Mouse (Mus musculus): ENCODE results near the gene Rnf207. TPM values are rescaled to one million over a fixed set of nuclear protein-coding genes. Genes with fewer than 3 reads are reported as not detected.

The Rnf207 gene
- polyA plus RNA-seq, 1 experiment from 2014 or later: not detected

DNA sequence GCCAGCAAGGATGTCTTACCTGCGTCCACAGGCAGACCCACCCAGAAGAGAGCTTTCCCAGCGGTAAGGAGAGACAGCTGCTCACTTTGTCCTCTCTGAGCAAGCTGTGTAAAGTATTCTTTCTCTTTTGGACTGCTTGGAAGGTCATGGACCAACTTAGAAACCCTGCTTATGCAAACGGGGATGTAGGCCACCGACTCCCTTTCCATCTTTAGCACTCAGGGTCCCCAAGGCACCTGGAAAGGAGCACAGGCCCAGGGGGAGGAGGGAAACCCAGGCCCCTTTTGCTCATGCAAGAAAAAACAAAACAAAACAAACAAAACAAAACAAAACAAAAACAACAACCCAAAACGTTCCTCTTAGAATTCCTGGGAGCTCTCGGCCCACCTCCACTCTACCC, 27.2 kb downstream of the Rnf207 start, which contains the start of gene Hes3:
Gene Hes3, minus strand, starts transcription at position 101 of the 400 bp plus-strand sequence.
- Histone ChIP-seq H3K27me3 (ENCODE audit: control insufficient read depth, insufficient read depth, low read depth, low read length) (peaks cover 67% of the 10 kb centered on the region), H3K4me2 (ENCODE audit: low read depth, low read length) (no peak within 1 kb of the TSS)

DNA sequence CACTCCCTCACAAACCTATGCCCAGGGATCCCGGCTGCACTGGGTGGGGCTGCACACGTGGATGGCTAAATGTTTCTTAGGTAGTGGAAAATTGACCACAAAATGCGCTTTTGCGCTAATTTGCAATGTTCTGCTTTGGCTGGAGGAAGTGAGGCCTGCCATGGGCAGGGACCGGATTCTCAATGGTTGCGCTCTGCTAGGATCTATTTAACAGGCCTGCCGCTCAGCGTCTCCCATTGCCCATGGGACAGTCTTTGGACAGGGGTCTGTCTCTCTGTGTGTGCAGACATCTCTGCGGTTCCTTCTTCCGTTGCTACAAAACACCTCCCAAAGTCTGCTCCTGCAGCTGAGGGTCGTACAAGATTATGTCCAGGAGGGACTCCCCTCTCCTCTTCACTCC, 27.8 kb downstream of the Rnf207 start:
- H3K36me3 ChIP-seq (ENCODE audit: control insufficient read depth, insufficient read depth): no peaks in the 10 kb centered on the region
- no peak overlapping the region for H3K4me3 ChIP-seq (ENCODE audit: low read depth, low read length)
- no peaks in the 10 kb centered on the region for H3K9me3 ChIP-seq (replicated peaks; ENCODE audit: control insufficient read depth, low read length)
- 23% methylated on average over 11 of the region's 11 CpGs for WGBS (ENCODE audit: insufficient replicate concordance)
- H3K4me2 ChIP-seq (ENCODE audit: low read depth, low read length): no peak overlapping the region
- no peak for ATAC-seq (ENCODE audit: low read depth)
- H3K9ac ChIP-seq (ENCODE audit: low read depth, low read length): no peak overlapping the region
- H3K27me3 ChIP-seq (ENCODE audit: control insufficient read depth, insufficient read depth, low read depth, low read length): peaks cover 72% of the 10 kb centered on the region
- no peak overlapping the region for H3K27ac ChIP-seq (ENCODE audit: low read length)
- H3K4me1 ChIP-seq (ENCODE audit: control insufficient read depth, low read depth, low read length): peaks cover 11% of the 10 kb centered on the region

More for the DNA sequence above, 27.2 kb downstream of the Rnf207 start, which contains the start of gene Hes3:
- 31% methylated on average over 6 of the region's 6 CpGs for WGBS (ENCODE audit: insufficient replicate concordance)
- no peak within 1 kb of the TSS for H3K4me3 ChIP-seq (ENCODE audit: low read depth, low read length)
- H3K9ac ChIP-seq (ENCODE audit: low read depth, low read length): no peak within 1 kb of the TSS
- peaks cover 7% of the 10 kb centered on the region for H3K4me1 ChIP-seq (ENCODE audit: control insufficient read depth, low read depth, low read length)
- ATAC-seq (ENCODE audit: low read depth): no peak
- H3K27ac ChIP-seq (ENCODE audit: low read length): no peak within 1 kb of the TSS
- H3K36me3 ChIP-seq (ENCODE audit: control insufficient read depth, insufficient read depth): no peaks in the 10 kb centered on the region
- no peaks in the 10 kb centered on the region for H3K9me3 ChIP-seq (replicated peaks; ENCODE audit: control insufficient read depth, low read length)

DNA sequence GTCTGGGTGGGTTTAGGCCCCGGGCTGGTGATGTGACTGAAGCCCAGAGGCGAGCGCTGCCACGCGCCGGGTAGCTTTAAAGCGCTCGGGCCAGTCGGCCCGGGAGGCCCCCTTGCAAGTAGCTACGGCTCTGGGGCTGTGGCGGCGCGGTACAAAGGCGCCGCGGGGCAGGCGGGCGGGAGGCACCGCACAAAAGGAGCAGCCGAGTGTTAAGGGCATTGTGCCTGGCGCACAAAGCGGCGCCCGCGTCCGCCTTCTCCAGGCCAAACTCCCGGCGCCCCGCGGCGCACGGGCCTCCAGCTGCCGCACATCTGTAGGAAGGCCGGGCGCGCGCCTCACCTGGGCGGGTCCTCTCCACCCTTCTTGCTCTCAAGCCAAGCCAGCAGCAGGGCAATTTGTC, 28.4 kb downstream of the Rnf207 start:
- WGBS (ENCODE audit: insufficient replicate concordance): 3% methylated on average over 39 of the region's 39 CpGs
- Histone ChIP-seq H3K27ac (ENCODE audit: low read length) (no peak overlapping the region), H3K4me1 (ENCODE audit: control insufficient read depth, low read depth, low read length) (peaks cover 6% of the 10 kb centered on the region; the same call in 1 of the 2 replicates), H3K4me2 (ENCODE audit: low read depth, low read length) (no peak overlapping the region), H3K9me3 (replicated peaks; ENCODE audit: control insufficient read depth, low read length) (no peaks in the 10 kb centered on the region), H3K27me3 (ENCODE audit: control insufficient read depth, insufficient read depth, low read depth, low read length) (peaks cover 77% of the 10 kb centered on the region), H3K36me3 (ENCODE audit: control insufficient read depth, insufficient read depth) (no peaks in the 10 kb centered on the region), H3K9ac (ENCODE audit: low read depth, low read length) (no peak overlapping the region), H3K4me3 (ENCODE audit: low read depth, low read length) (no peak overlapping the region)
- no peak for ATAC-seq (ENCODE audit: low read depth)

DNA sequence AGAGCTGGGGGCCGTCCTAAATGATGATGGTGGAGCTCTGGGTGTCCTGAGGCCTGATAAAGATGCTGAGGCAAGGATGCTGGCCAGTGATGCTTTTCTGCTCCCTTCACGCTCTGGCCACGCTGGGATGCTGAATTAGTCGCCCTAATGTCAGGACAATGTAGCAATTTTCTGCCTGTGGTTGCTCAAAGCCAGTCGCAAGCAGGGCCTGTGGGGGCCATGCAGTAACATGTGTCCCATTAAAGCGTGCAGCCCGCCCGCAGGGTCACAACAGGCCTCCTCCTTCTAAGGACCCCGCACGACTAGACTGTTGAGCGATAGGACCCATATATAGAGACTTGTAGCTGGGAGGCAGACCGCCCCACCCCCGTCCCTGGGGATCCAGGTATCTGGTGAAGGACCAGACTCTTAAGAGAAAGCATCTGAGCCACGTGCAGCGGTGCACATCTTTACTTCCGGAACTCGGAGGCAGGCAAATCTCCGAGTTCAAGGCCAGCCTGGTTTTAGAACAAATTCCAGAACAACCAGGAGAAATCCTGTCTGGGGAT, 30.3 kb downstream of the Rnf207 start:
- WGBS (ENCODE audit: insufficient replicate concordance): 49% methylated on average over 18 of the region's 18 CpGs
- Histone ChIP-seq H3K4me3 (ENCODE audit: low read depth, low read length) (no peak overlapping the region), H3K4me1 (ENCODE audit: control insufficient read depth, low read depth, low read length) (peaks cover 5% of the 10 kb centered on the region; the same call in 1 of the 2 replicates), H3K27me3 (ENCODE audit: control insufficient read depth, insufficient read depth, low read depth, low read length) (peaks cover 90% of the 10 kb centered on the region), H3K9ac (ENCODE audit: low read depth, low read length) (no peak overlapping the region), H3K9me3 (replicated peaks; ENCODE audit: control insufficient read depth, low read length) (no peaks in the 10 kb centered on the region), H3K36me3 (ENCODE audit: control insufficient read depth, insufficient read depth) (no peaks in the 10 kb centered on the region), H3K27ac (ENCODE audit: low read length) (no peak overlapping the region), H3K4me2 (ENCODE audit: low read depth, low read length) (no peak overlapping the region)
- ATAC-seq (ENCODE audit: low read depth): no peak

DNA sequence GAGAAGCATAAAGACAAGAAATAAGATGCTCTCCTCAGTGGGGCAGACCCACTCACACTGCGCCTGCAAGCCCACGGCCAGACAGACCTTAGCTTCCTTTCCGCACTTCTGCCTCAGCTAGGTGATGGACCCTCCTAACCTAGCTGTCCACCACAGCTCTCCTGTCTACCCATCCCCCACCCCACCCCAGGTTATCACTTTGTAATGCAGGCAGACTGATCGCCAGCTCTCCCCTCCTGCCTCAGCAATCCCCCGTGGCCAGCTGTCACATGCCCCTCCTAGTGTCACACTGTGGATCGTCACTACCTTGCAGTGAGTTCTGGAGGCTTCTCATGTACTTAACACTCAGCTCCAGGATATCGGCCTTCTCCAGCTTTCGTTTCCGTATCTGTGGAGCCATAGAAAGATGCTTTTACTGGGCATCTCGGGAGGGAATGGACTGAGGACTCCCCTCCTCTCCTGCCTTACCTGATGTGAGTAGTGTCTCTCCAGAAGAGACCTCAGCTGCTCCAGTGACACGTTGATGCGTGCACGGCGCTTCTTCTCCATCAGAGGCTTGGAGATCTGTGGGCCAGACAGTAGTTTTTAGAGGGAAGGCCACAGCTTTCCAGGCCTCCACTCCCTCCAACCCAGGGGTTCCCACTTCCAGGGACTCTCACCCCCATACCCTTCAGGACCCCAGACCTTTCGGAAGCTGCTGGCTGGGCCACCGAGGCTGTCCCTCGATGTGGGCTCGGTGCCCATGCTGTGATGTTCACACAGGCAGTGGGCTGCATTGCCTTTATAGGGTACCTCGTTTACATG, 31.3 kb downstream of the Rnf207 start:
- H3K36me3 ChIP-seq (ENCODE audit: control insufficient read depth, insufficient read depth): no peaks in the 10 kb centered on the region
- no peak overlapping the region for H3K9ac ChIP-seq (ENCODE audit: low read depth, low read length)
- H3K4me1 ChIP-seq (ENCODE audit: control insufficient read depth, low read depth, low read length): peaks cover 11% of the 10 kb centered on the region
- no peak overlapping the region for H3K4me3 ChIP-seq (ENCODE audit: low read depth, low read length)
- peaks cover 91% of the 10 kb centered on the region for H3K27me3 ChIP-seq (ENCODE audit: control insufficient read depth, insufficient read depth, low read depth, low read length)
- no peak overlapping the region for H3K27ac ChIP-seq (ENCODE audit: low read length)
- no peak for ATAC-seq (ENCODE audit: low read depth)
- H3K4me2 ChIP-seq (ENCODE audit: low read depth, low read length): no peak overlapping the region
- WGBS (ENCODE audit: insufficient replicate concordance): 18% methylated on average over 19 of the region's 19 CpGs
- H3K9me3 ChIP-seq (replicated peaks; ENCODE audit: control insufficient read depth, low read length): no peaks in the 10 kb centered on the region

DNA sequence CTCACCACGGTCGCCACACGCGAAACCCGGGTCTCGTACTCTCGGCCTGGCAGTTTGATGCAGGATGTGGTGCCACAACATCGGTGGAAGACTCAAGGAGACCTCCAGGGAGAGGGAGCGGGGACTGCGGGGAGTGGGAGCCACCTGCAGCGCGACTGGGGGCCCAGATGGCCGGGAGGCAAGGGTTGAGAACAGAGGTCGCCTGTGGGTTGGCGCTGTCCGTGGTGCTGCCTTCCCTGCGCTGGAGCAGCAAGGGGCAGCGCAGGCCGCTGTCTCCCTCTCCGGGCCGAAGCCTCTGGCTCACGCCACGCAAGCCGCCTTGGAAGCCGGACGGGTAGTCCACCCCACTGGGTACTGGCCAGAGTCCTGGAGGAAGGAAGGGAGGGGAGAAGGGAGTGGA, 31.9 kb downstream of the Rnf207 start:
- H3K4me1 ChIP-seq (ENCODE audit: control insufficient read depth, low read depth, low read length): peaks cover 11% of the 10 kb centered on the region
- 7% methylated on average over 26 of the region's 26 CpGs for WGBS (ENCODE audit: insufficient replicate concordance)
- H3K27me3 ChIP-seq (ENCODE audit: control insufficient read depth, insufficient read depth, low read depth, low read length): peaks cover 91% of the 10 kb centered on the region
- no peaks in the 10 kb centered on the region for H3K36me3 ChIP-seq (ENCODE audit: control insufficient read depth, insufficient read depth)
- H3K4me2 ChIP-seq (ENCODE audit: low read depth, low read length): no peak overlapping the region
- H3K9ac ChIP-seq (ENCODE audit: low read depth, low read length): no peak overlapping the region
- ATAC-seq (ENCODE audit: low read depth): no peak
- H3K27ac ChIP-seq (ENCODE audit: low read length): no peak overlapping the region
- H3K4me3 ChIP-seq (ENCODE audit: low read depth, low read length): no peak overlapping the region
- H3K9me3 ChIP-seq (replicated peaks; ENCODE audit: control insufficient read depth, low read length): no peaks in the 10 kb centered on the region

DNA sequence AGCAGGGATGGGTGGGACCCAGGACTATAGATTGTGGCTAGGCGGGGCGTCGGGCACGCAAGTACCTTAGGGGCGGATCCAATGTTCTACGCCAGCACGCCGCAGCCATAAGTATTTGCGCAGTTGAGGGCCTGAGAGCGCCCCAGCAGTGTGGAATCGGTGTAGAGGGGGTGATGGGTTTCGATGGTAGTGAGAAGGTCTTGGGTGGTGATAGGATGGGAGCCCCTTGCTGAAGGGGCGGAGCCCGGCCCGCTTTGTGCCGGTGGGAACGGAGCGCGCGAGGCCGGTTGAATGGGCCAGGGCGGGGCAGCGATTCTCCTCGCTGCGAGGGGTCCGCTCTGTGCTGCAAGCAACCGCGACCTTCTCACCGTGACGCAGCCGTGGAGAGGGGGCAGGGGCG, 32.6 kb downstream of the Rnf207 start:
- peaks cover 91% of the 10 kb centered on the region for H3K27me3 ChIP-seq (ENCODE audit: control insufficient read depth, insufficient read depth, low read depth, low read length)
- peaks cover 11% of the 10 kb centered on the region for H3K4me1 ChIP-seq (ENCODE audit: control insufficient read depth, low read depth, low read length)
- no peak overlapping the region for H3K4me3 ChIP-seq (ENCODE audit: low read depth, low read length)
- H3K36me3 ChIP-seq (ENCODE audit: control insufficient read depth, insufficient read depth): no peaks in the 10 kb centered on the region
- no peaks in the 10 kb centered on the region for H3K9me3 ChIP-seq (replicated peaks; ENCODE audit: control insufficient read depth, low read length)
- WGBS (ENCODE audit: insufficient replicate concordance): 4% methylated on average over 32 of the region's 32 CpGs
- H3K27ac ChIP-seq (ENCODE audit: low read length): no peak overlapping the region
- H3K4me2 ChIP-seq (ENCODE audit: low read depth, low read length): no peak overlapping the region
- no peak for ATAC-seq (ENCODE audit: low read depth)
- no peak overlapping the region for H3K9ac ChIP-seq (ENCODE audit: low read depth, low read length)

DNA sequence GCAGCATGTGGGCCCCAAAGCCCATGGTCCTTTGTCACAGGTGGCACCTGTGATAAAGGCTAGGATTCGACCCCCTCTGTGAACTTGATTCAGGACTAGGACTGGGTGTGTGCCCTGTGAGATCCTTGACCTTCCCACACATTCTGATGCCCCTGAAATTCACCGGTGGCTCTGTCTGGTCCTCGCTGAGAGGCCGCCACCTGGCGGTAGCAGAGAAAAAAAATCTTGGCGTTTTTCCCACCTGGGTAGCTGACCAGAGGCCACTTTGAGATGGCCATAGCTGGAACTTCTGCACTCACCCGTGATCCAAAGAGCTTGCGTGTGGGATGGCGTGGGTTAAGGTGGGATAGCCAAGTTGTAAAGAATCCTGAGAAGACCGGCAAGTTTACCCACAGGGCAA, 33.3 kb downstream of the Rnf207 start:
- Histone ChIP-seq H3K4me3 (ENCODE audit: low read depth, low read length) (no peak overlapping the region), H3K4me2 (ENCODE audit: low read depth, low read length) (no peak overlapping the region), H3K27me3 (ENCODE audit: control insufficient read depth, insufficient read depth, low read depth, low read length) (peaks cover 90% of the 10 kb centered on the region), H3K9ac (ENCODE audit: low read depth, low read length) (no peak overlapping the region), H3K9me3 (replicated peaks; ENCODE audit: control insufficient read depth, low read length) (no peaks in the 10 kb centered on the region), H3K4me1 (ENCODE audit: control insufficient read depth, low read depth, low read length) (peaks cover 11% of the 10 kb centered on the region), H3K27ac (ENCODE audit: low read length) (no peak overlapping the region), H3K36me3 (ENCODE audit: control insufficient read depth, insufficient read depth) (no peaks in the 10 kb centered on the region)
- 3% methylated on average over 10 of the region's 10 CpGs for WGBS (ENCODE audit: insufficient replicate concordance)
- no peak for ATAC-seq (ENCODE audit: low read depth)
